Mouse (Mus musculus): ENCODE measurements around the gene Ghdc. TPM values are rescaled to one million over a fixed set of nuclear protein-coding genes. Genes with fewer than 3 reads are reported as not detected.

Ghdc gene
- polyA plus RNA-seq, 1 experiment from 2014 or later: 4.7 TPM

- no peak for ATAC-seq (ENCODE audit: low FRiP score)
- 89% methylated on average over 15 of the region's 15 CpGs for WGBS
- no peak overlapping the region for H3K27ac ChIP-seq
- H3K4me3 ChIP-seq: no peak overlapping the region
- peaks cover 29% of the 10 kb centered on the region for H3K36me3 ChIP-seq
- no peak overlapping the region for H3K9ac ChIP-seq
- H3K27me3 ChIP-seq: no peaks in the 10 kb centered on the region
- H3K4me2 ChIP-seq (replicated peaks): no peak overlapping the region
- 0 out of 2 replicates have a peak, but pooled peaks cover 2% of the 10 kb centered on the region for H3K4me1 ChIP-seq
- H3K9me3 ChIP-seq (replicated peaks): no peaks in the 10 kb centered on the region
Measured at GRCm38 (mm10) chr11:100781763-100782475, 11.2 kb upstream of the Ghdc start.

DNA sequence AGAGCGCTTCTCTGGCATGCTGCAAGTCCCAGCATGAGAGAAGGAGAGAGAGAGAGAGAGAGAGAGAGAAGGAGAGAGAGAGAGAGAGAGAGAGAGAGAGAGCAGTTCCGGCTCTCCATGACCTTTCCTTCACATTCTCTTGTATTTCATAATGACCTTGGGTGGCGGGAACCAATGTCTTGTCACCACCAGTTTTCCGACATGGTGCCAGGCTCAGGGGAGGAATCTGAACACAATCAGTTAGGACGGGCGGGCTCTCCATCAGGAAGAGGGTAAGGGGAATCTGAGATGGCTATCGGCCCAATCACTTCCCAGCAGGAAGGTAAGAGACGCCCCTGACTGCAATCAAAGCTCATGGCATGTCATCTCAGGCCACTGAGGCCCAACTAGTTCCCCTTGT is 9.5 kb upstream of the Ghdc start:
- Histone ChIP-seq H3K4me3 (no peak overlapping the region), H3K36me3 (peaks cover 26% of the 10 kb centered on the region), H3K9me3 (replicated peaks) (no peaks in the 10 kb centered on the region), H3K4me2 (replicated peaks) (no peak overlapping the region), H3K4me1 (no peaks in the 10 kb centered on the region), H3K27ac (no peak overlapping the region), H3K9ac (no peak overlapping the region), H3K27me3 (no peaks in the 10 kb centered on the region)
- WGBS: 86% methylated on average over 8 of the region's 8 CpGs
- ATAC-seq (ENCODE audit: low FRiP score): no peak

- 79% methylated on average over 3 of the region's 3 CpGs for whole genome bisulfite sequencing
- ATAC-seq (ENCODE audit: low FRiP score): no peak
Measured at GRCm38 (mm10) chr11:100778069-100778468, 7.3 kb upstream of the Ghdc start.

DNA sequence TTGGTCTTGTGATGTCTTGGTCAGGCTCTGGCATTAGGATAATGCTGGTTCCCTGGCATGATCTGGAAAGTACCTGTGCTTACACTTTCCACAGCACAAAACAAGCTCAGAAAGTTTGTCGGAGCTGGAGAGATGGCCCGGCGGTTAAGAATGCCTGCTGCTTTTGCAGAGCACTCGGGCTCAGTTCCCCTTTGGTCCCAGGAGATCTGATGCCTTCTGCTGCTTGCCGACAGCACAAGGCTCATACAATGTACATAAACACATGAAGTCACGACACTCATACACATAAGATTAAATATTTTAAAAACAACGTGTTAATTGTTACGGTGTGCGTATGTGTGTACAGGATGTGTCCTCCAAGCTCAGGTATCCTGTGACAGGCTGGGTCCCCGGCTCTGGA is 5.2 kb upstream of the Ghdc start:
- Histone ChIP-seq H3K4me3 (no peak overlapping the region), H3K4me1 (0 out of 2 replicates have a peak, but pooled peaks cover 2% of the 10 kb centered on the region), H3K9me3 (replicated peaks) (no peaks in the 10 kb centered on the region), H3K9ac (no peak overlapping the region), H3K27me3 (no peaks in the 10 kb centered on the region), H3K4me2 (replicated peaks) (no peak overlapping the region), H3K36me3 (0 out of 2 replicates have a peak, but pooled peaks cover 3% of the 10 kb centered on the region), H3K27ac (no peak overlapping the region)
- 84% methylated on average over 10 of the region's 10 CpGs for WGBS
- no peak for ATAC-seq (ENCODE audit: low FRiP score)

More at GRCm38 (mm10) chr11:100778069-100778468, 7.3 kb upstream of the Ghdc start:
- H3K4me2 ChIP-seq (replicated peaks): no peak overlapping the region
- peaks cover 20% of the 10 kb centered on the region for H3K36me3 ChIP-seq
- no peak overlapping the region for H3K4me3 ChIP-seq
- no peaks in the 10 kb centered on the region for H3K4me1 ChIP-seq
- H3K9me3 ChIP-seq (replicated peaks): no peaks in the 10 kb centered on the region
- H3K9ac ChIP-seq: no peak overlapping the region
- H3K27me3 ChIP-seq: no peaks in the 10 kb centered on the region
- no peak overlapping the region for H3K27ac ChIP-seq

- H3K27ac ChIP-seq: no peak overlapping the region
- no peak overlapping the region for H3K9ac ChIP-seq
- 79% methylated on average over 4 of the region's 4 CpGs for WGBS
- no peaks in the 10 kb centered on the region for H3K36me3 ChIP-seq
- no peak overlapping the region for H3K4me2 ChIP-seq (replicated peaks)
- no peaks in the 10 kb centered on the region for H3K9me3 ChIP-seq (replicated peaks)
- H3K4me3 ChIP-seq: no peak overlapping the region
- H3K27me3 ChIP-seq: no peaks in the 10 kb centered on the region
- no peak for ATAC-seq (ENCODE audit: low FRiP score)
- peaks cover 9% of the 10 kb centered on the region for H3K4me1 ChIP-seq
Measured at GRCm38 (mm10) chr11:100774261-100774660, 3.5 kb upstream of the Ghdc start.

- H3K9ac ChIP-seq: peak overlapping the region; percentile 32; the same call in 1 of the 2 replicates
- no peaks in the 10 kb centered on the region for H3K27me3 ChIP-seq
- H3K27ac ChIP-seq: no peak overlapping the region
- H3K36me3 ChIP-seq: no peaks in the 10 kb centered on the region
- H3K4me3 ChIP-seq: peak overlapping the region; percentile 41
- H3K4me1 ChIP-seq: peaks cover 9% of the 10 kb centered on the region
- peak overlapping the region; percentile 48 for H3K4me2 ChIP-seq (replicated peaks)
- ATAC-seq (ENCODE audit: low FRiP score): no peak
- WGBS: 56% methylated on average over 6 of the region's 6 CpGs
- H3K9me3 ChIP-seq (replicated peaks): no peaks in the 10 kb centered on the region
Measured at GRCm38 (mm10) chr11:100769980-100770379, 777 bp downstream of the Ghdc start.

- Histone ChIP-seq H3K27ac (no peak overlapping the region), H3K9me3 (replicated peaks) (no peaks in the 10 kb centered on the region), H3K4me1 (peaks cover 9% of the 10 kb centered on the region), H3K27me3 (peaks cover 3% of the 10 kb centered on the region; the same call in 1 of the 2 replicates), H3K36me3 (no peaks in the 10 kb centered on the region), H3K9ac (no peak overlapping the region), H3K4me3 (no peak overlapping the region), H3K4me2 (replicated peaks) (no peak overlapping the region)
- ATAC-seq (ENCODE audit: low FRiP score): no peak
- WGBS: 91% methylated on average over 5 of the region's 5 CpGs
Measured at GRCm38 (mm10) chr11:100767871-100768270, 2.9 kb downstream of the Ghdc start.

DNA sequence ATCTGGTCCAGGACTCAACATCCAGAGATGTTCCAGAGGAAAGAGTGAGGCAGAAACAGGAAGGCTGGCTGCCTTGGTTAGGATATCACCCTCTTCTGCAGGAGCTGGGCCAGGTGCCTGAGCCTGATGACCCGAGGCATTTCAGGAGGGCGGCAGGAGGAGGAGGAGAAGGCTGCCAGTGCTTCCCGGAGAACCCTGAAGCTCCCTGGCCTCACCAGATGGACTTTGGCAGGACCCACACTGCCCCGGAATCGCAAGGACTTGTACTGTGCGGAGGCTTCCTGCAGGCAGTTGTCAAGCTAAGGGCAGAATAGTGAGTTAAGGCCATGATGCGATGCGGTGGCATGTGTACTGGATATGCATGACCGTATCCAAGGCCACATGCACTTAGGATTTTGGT is 4.0 kb downstream of the Ghdc start:
- Histone ChIP-seq H3K4me1 (peaks cover 9% of the 10 kb centered on the region), H3K9ac (no peak overlapping the region), H3K36me3 (no peaks in the 10 kb centered on the region), H3K4me2 (replicated peaks) (no peak overlapping the region), H3K27me3 (peaks cover 15% of the 10 kb centered on the region), H3K4me3 (no peak overlapping the region), H3K9me3 (replicated peaks) (no peaks in the 10 kb centered on the region), H3K27ac (no peak overlapping the region)
- WGBS: 80% methylated on average over 9 of the region's 9 CpGs
- no peak for ATAC-seq (ENCODE audit: low FRiP score)

- Histone ChIP-seq H3K9ac (peak within 1 kb of the TSS; percentile 8; the same call in 1 of the 2 replicates), H3K27ac (no peak within 1 kb of the TSS), H3K4me2 (replicated peaks) (peak within 1 kb of the TSS; percentile 56), H3K27me3 (peaks cover 35% of the 10 kb centered on the region), H3K36me3 (no peaks in the 10 kb centered on the region), H3K4me3 (peak within 1 kb of the TSS; percentile 35), H3K9me3 (replicated peaks) (no peaks in the 10 kb centered on the region), H3K4me1 (peaks cover 17% of the 10 kb centered on the region)
- ATAC-seq (ENCODE audit: low FRiP score): no peak
- WGBS: 90% methylated on average over 7 of the region's 7 CpGs
Measured at GRCm38 (mm10) chr11:100762831-100763230, 7.9 kb downstream of the Ghdc start, which contains the start of gene Hcrt. TSS of gene Hcrt (minus strand) at chr11:100762931.

GRCm38 (mm10) chr11:100761547-100762045 is 9.2 kb downstream of the Ghdc start:
- peak; percentile 62 for ATAC-seq (ENCODE audit: low FRiP score)
- H3K4me1 ChIP-seq: peaks cover 17% of the 10 kb centered on the region
- no peaks in the 10 kb centered on the region for H3K36me3 ChIP-seq
- H3K9me3 ChIP-seq (replicated peaks): no peaks in the 10 kb centered on the region
- whole genome bisulfite sequencing: under 1% methylated on average over 27 of the region's 27 CpGs
- peak overlapping the region; percentile 8; the same call in 1 of the 2 replicates for H3K9ac ChIP-seq
- no peak overlapping the region for H3K27ac ChIP-seq
- peak overlapping the region; percentile 56 for H3K4me2 ChIP-seq (replicated peaks)
- H3K4me3 ChIP-seq: peak overlapping the region; percentile 35
- H3K27me3 ChIP-seq: peaks cover 35% of the 10 kb centered on the region

DNA sequence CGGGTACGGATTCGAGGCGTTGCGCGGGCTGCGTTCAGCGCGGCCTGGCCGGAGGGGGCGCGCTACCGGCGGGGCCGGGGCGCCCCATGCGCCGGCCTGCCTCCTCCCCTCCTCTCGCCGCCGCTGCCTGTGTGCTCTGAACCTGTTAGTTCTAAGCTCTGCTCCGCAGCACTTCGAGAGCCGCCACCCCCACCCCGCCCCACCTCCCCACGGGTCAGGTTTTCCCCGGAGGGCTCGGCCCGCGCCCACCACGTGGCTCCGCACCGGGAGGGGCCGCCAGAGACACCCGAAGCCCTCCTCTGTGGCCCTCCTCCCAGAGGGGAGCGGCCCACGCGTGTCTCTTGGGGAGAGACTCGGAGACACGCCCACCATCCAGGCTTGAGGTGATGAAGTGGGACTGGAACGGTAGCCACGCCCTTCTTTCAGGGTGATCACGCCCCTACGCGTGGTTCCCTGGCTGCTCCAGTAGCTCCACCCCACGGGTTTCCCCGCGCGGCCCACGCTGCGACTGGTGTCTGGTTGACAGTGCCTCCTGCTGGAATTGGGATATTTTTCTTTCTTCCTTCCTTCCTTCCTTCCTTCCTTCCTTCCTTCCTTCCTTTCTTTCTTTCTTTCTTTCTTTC is 11.0 kb downstream of the Ghdc start, which contains the start of gene Kcnh4:
Kcnh4 (minus strand) TSS at position 332 of the 623 bp plus-strand sequence.
- WGBS: under 1% methylated on average over 50 of the region's 51 CpGs
- peak; percentile 38 for ATAC-seq (ENCODE audit: low FRiP score)
- Histone ChIP-seq H3K9ac (peak within 1 kb of the TSS; percentile 54), H3K4me3 (peak within 1 kb of the TSS; percentile 41), H3K4me2 (replicated peaks) (peak within 1 kb of the TSS; percentile 78), H3K4me1 (peaks cover 17% of the 10 kb centered on the region), H3K36me3 (peaks cover 10% of the 10 kb centered on the region; the same call in 1 of the 2 replicates), H3K27me3 (peaks cover 37% of the 10 kb centered on the region), H3K9me3 (replicated peaks) (no peaks in the 10 kb centered on the region), H3K27ac (peak within 1 kb of the TSS; percentile 24)
